Mouse (Mus musculus) olfactory bulb, adult 2 months (tissue): ENCODE measurements around the gene Zfp488.

ENCODE experiments used
- CTCF ChIP-seq: fragments of 200-500 bp; IDR thresholded peaks from 2 replicates; pipeline ENCODE4 v1.5.1; 2012; ENCODE audit warnings: low read depth, mild to moderate bottlenecking, low read length, moderate library complexity; ENCODE audit not compliant: insufficient read depth
- POLR2A ChIP-seq: fragments of 200-500 bp; IDR thresholded peaks from 2 replicates; pipeline ENCODE4 v1.6.1; 2012; ENCODE audit warnings: mild to moderate bottlenecking, low read depth, low read length, moderate library complexity; ENCODE audit not compliant: insufficient read depth

GRCm38 (mm10) chr14:33953761-33954160 lies 24.8 kb downstream of the Zfp488 start, which contains the start of gene Rbp3:
- no peak for TF ChIP-seq POLR2A
- TF ChIP-seq CTCF, result no peak
